Mouse (Mus musculus) C3H10T1/2 (cell line): ENCODE results near the gene Gm8279. TPM values are rescaled to one million over a fixed set of nuclear protein-coding genes. Genes with fewer than 3 reads are reported as not detected.

Experiments used
- polyA plus RNA-seq, 2 experiments: library from polyadenylated mRNA; unstranded; fragments of >200 nt; fragmentation: generic; extraction: Trizol; gene quantifications; one replicate each; pipeline ENCODE4 v1.2.1; 2012; ENCODE audit warnings: missing spikeins in 2 of 2

Gene Gm8279
- polyA plus RNA-seq, result not detected

DNA sequence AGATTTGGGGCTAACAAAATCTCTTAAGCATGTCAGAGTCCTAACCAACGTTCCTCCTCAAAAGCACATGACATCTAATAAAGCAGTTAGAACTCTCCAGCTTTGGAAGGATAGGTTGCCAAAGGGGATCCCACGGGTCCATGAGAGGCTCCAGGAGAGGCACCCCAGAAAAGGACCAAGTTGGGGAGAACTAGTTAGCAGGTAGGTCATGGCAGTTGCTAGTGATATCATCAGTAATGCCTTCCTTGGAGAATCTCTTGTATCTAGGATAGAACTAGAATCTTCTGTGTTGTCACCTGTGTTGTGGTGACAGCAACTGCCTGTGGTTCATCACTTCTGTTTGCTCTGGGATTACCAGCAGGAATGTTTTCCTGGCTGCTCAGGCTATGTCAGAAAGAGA, at the start of gene Gm8279:
Gene Gm8279, plus strand, starts transcription at position 301 of the 400 bp plus-strand sequence.

DNA sequence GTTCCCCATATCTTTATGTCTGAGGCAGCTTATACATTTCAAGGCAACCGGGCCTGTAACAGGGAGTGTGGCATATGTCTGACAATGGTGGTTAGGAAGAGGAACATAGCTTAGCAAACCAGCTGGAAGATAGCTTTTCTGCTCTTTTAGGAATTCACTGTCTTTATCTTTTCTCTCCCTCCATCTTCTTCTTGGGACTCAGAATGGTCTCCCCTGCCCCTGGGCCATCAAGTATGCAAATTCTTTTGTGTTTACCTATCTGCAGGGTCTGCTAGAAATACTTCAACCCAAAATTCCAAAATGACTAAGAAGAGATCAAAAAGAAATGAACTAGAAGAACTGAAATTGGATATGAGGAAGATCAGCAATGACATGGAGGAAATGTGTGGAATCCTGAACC, 32.9 kb downstream of the Gm8279 start, which contains the start of gene Gm3317:
Gene Gm3317, plus strand, starts transcription at position 301 of the 400 bp plus-strand sequence.

GRCm38 (mm10) chr14:5185493-5185892, 54.2 kb downstream of the Gm8279 start, which contains the start of gene Gm8271:
TSS of gene Gm8271 (plus strand) at chr14:5185793.

Other genes with a start within 250 kb of the Gm8279 start
- not detected for gene Gm3278, start 239.1 kb upstream of the Gm8279 start, polyA plus RNA-seq
- gene Gm8297, start 147.6 kb upstream of the Gm8279 start, polyA plus RNA-seq, result not detected
- not detected for gene Gm3298, start 115.6 kb upstream of the Gm8279 start, polyA plus RNA-seq
- not detected for gene 4930555G01Rik, start 80.9 kb upstream of the Gm8279 start, polyA plus RNA-seq
- gene Gm8281, start 60.5 kb upstream of the Gm8279 start, polyA plus RNA-seq, result not detected
- not detected for gene Gm3317, start 33.0 kb downstream of the Gm8279 start, polyA plus RNA-seq
- not detected for gene Gm8271, start 54.3 kb downstream of the Gm8279 start, polyA plus RNA-seq
- gene Gm3526, start 129.1 kb downstream of the Gm8279 start, polyA plus RNA-seq, result not detected
- gene Gm3542, start 203.4 kb downstream of the Gm8279 start, polyA plus RNA-seq, result not detected